Mouse (Mus musculus) liver, adult 2 months (tissue): ENCODE data around the gene Lmo7. TPM values are rescaled to one million over a fixed set of nuclear protein-coding genes. Genes with fewer than 3 reads are reported as not detected.
A peak's percentile ranks its signal among the peaks of the same experiment; 100 is the strongest.

Experiments used
- DNase-seq: peaks from one replicate; pipeline ENCODE4 v3.0.0-alpha.2; 2011; ENCODE audit warnings: low read depth, low spot score; ENCODE audit errors: extremely low read depth
- H3K27ac ChIP-seq: fragments of 200-500 bp; replicated peaks from 2 replicates; pipeline ENCODE4 v1.5.1; 2012; ENCODE audit warnings: low read depth, mild to moderate bottlenecking, control low read depth, inconsistent platforms, low read length; ENCODE audit not compliant: insufficient read depth
- H3K27me3 ChIP-seq: fragments of 200-500 bp; 2 replicates; pipeline ENCODE4 v1.6.1; 2012; ENCODE audit warnings: mild to moderate bottlenecking, moderate library complexity, low read length, inconsistent platforms; ENCODE audit not compliant: control insufficient read depth, insufficient read depth
- H3K36me3 ChIP-seq: fragments of 200-500 bp; 2 replicates; pipeline ENCODE4 v1.6.1; 2012; ENCODE audit warnings: low read length, inconsistent platforms; ENCODE audit not compliant: control insufficient read depth, insufficient read depth
- H3K4me1 ChIP-seq: fragments of 200-500 bp; 2 replicates; pipeline ENCODE4 v1.6.1; 2011; ENCODE audit warnings: low read length; ENCODE audit not compliant: control insufficient read depth, insufficient read depth
- H3K4me3 ChIP-seq: fragments of 200-500 bp; 2 replicates; pipeline ENCODE4 v1.5.1; 2011; ENCODE audit warnings: low read depth, mild to moderate bottlenecking, control low read depth, low read length, moderate library complexity; ENCODE audit not compliant: insufficient read depth
- H3K79me2 ChIP-seq: fragments of 200-500 bp; 2 replicates; pipeline ENCODE4 v1.6.1; 2012; ENCODE audit warnings: inconsistent platforms, mild to moderate bottlenecking, low read length, moderate library complexity; ENCODE audit not compliant: control insufficient read depth, insufficient read depth
- H3K9ac ChIP-seq: fragments of 200-500 bp; 2 replicates; pipeline ENCODE4 v1.6.1; 2012; ENCODE audit warnings: low read depth, mild to moderate bottlenecking, control low read depth, inconsistent platforms, low read length
- CTCF ChIP-seq: fragments of 200-500 bp; IDR thresholded peaks from 2 replicates; pipeline ENCODE4 v1.5.1; 2011; ENCODE audit warnings: low read depth, low read length, control low read depth
- POLR2A ChIP-seq: fragments of 200-500 bp; IDR thresholded peaks from 2 replicates; pipeline ENCODE4 v1.6.1; 2011; ENCODE audit warnings: low read length, control low read depth; ENCODE audit not compliant: insufficient read depth; ENCODE audit errors: extremely low read depth
- WGBS: fragments of 180-500 bp; shearing (Covaris S2); methylation state at CpG from one replicate; pipeline ENCODE4 v1.1.7; 2018; 5-methylcytosine and 5-hydroxymethylcytosine counted together
- polyA plus RNA-seq: library from polyadenylated mRNA; depleted of rRNA; stranded (reverse); fragments of >200 nt; gene quantifications from 2 replicates; pipeline ENCODE4 v1.2.3, GENCODE M21; 2012
- total RNA-seq: library from RNA; depleted of rRNA; stranded (reverse); fragments of >200 nt; gene quantifications from 2 replicates; pipeline ENCODE4 v1.2.3, GENCODE M21; 2014

Lmo7 gene
- total and polyA plus RNA-seq, 2 experiments, result 7.1 to 30.0 TPM

- no peak overlapping the region for H3K4me3 ChIP-seq
- 86% methylated on average over 9 of the region's 10 CpGs for WGBS
- TF ChIP-seq POLR2A (no peak), CTCF (no peak)
- no peaks in the 10 kb centered on the region for H3K27me3 ChIP-seq
- H3K4me1 ChIP-seq, result no peaks in the 10 kb centered on the region
- no peak for DNase-seq
- no peak overlapping the region for H3K27ac ChIP-seq
- no peak overlapping the region for H3K9ac ChIP-seq
- H3K79me2 ChIP-seq, result peaks cover 7% of the 10 kb centered on the region; the same call in 1 of the 2 replicates
- H3K36me3 ChIP-seq, result no peaks in the 10 kb centered on the region
Measured at GRCm38 (mm10) chr14:101867071-101867733, 137.4 kb downstream of the Lmo7 start.

- TF ChIP-seq CTCF, result no peak
- TF ChIP-seq POLR2A, result no peak
- no peak overlapping the region for H3K4me3 ChIP-seq
- no peak overlapping the region for H3K27ac ChIP-seq
- WGBS, result 45% methylated on average over 6 of the region's 6 CpGs
- H3K27me3 ChIP-seq, result no peaks in the 10 kb centered on the region
- H3K36me3 ChIP-seq, result no peaks in the 10 kb centered on the region
- no peaks in the 10 kb centered on the region for H3K4me1 ChIP-seq
- DNase-seq, result peak; percentile 45
- peaks cover 7% of the 10 kb centered on the region; the same call in 1 of the 2 replicates for H3K79me2 ChIP-seq
- no peak overlapping the region for H3K9ac ChIP-seq
Measured at GRCm38 (mm10) chr14:101869145-101869544, 139.4 kb downstream of the Lmo7 start.

- TF ChIP-seq POLR2A (no peak), CTCF (no peak)
- WGBS, result 74% methylated on average over 4 of the region's 4 CpGs
- H3K4me3 ChIP-seq, result no peak overlapping the region
Measured at GRCm38 (mm10) chr14:101869661-101870060, 139.9 kb downstream of the Lmo7 start.

GRCm38 (mm10) chr14:101870171-101870902 lies 140.6 kb downstream of the Lmo7 start:
- no peak for TF ChIP-seq POLR2A
- no peak for TF ChIP-seq CTCF
- DNase-seq, result no peak
- 77% methylated on average over 9 of the region's 9 CpGs for WGBS
- Histone ChIP-seq H3K36me3 (no peaks in the 10 kb centered on the region), H3K4me3 (no peak overlapping the region), H3K27ac (no peak overlapping the region), H3K4me1 (no peaks in the 10 kb centered on the region), H3K9ac (no peak overlapping the region), H3K79me2 (peaks cover 7% of the 10 kb centered on the region; the same call in 1 of the 2 replicates), H3K27me3 (no peaks in the 10 kb centered on the region)

More at GRCm38 (mm10) chr14:101869661-101870060, 139.9 kb downstream of the Lmo7 start:
- Histone ChIP-seq H3K9ac (no peak overlapping the region), H3K27me3 (no peaks in the 10 kb centered on the region), H3K36me3 (no peaks in the 10 kb centered on the region), H3K4me1 (no peaks in the 10 kb centered on the region), H3K27ac (no peak overlapping the region), H3K79me2 (peaks cover 7% of the 10 kb centered on the region; the same call in 1 of the 2 replicates)
- no peak for DNase-seq

GRCm38 (mm10) chr14:101872846-101873245 lies 143.1 kb downstream of the Lmo7 start:
- H3K36me3 ChIP-seq, result peaks cover 3% of the 10 kb centered on the region; the same call in 1 of the 2 replicates
- no peak overlapping the region for H3K27ac ChIP-seq
- 49% methylated on average over 3 of the region's 3 CpGs for WGBS
- no peaks in the 10 kb centered on the region for H3K4me1 ChIP-seq
- H3K4me3 ChIP-seq, result no peak overlapping the region
- H3K9ac ChIP-seq, result no peak overlapping the region
- DNase-seq, result peak; percentile 8
- H3K27me3 ChIP-seq, result no peaks in the 10 kb centered on the region
- peaks cover 7% of the 10 kb centered on the region; the same call in 1 of the 2 replicates for H3K79me2 ChIP-seq
- TF ChIP-seq POLR2A (no peak), CTCF (no peak)
